Mouse (Mus musculus) ES-Bruce4 (cell line): ENCODE data around the gene Gm38431. TPM values are rescaled to one million over a fixed set of nuclear protein-coding genes. Genes with fewer than 3 reads are reported as not detected.

Experiments used
- H3K27ac ChIP-seq: 2 replicates; pipeline ENCODE4 v1.5.1; 2012; ENCODE audit warnings: low read length, inconsistent platforms; ENCODE audit not compliant: insufficient read depth
- H3K27me3 ChIP-seq: 2 replicates; pipeline ENCODE4 v1.6.1; 2012; ENCODE audit warnings: mild to moderate bottlenecking, low read length, inconsistent platforms; ENCODE audit not compliant: control insufficient read depth, poor library complexity, insufficient read depth, severe bottlenecking
- H3K36me3 ChIP-seq: 2 replicates; pipeline ENCODE4 v1.6.1; 2012; ENCODE audit warnings: inconsistent platforms, mild to moderate bottlenecking, low read length, moderate library complexity; ENCODE audit not compliant: control insufficient read depth, poor library complexity, insufficient read depth, severe bottlenecking
- H3K4me1 ChIP-seq: one replicate; pipeline ENCODE4 v1.8.1; 2011; ENCODE audit warnings: low read length; ENCODE audit not compliant: control insufficient read depth, insufficient read depth
- H3K4me3 ChIP-seq: 2 replicates; pipeline ENCODE4 v1.5.1; 2011; ENCODE audit warnings: low read depth, mild to moderate bottlenecking, low read length
- H3K9ac ChIP-seq: 2 replicates; pipeline ENCODE4 v1.6.1; 2012; ENCODE audit warnings: low read depth, mild to moderate bottlenecking, inconsistent platforms; ENCODE audit not compliant: poor library complexity, severe bottlenecking
- H3K9me3 ChIP-seq: replicated peaks from 2 replicates; pipeline ENCODE4 v1.6.1; 2012; ENCODE audit warnings: mild to moderate bottlenecking, low read length, inconsistent platforms; ENCODE audit not compliant: control insufficient read depth, poor library complexity, insufficient read depth, severe bottlenecking
- CTCF ChIP-seq: IDR thresholded peaks from one replicate; pipeline ENCODE4 v1.8.1; 2011; ENCODE audit warnings: low read depth, low read length
- EP300 ChIP-seq: IDR thresholded peaks from 2 replicates; pipeline ENCODE4 v1.6.1; 2011; ENCODE audit warnings: low read depth, low read length; ENCODE audit not compliant: insufficient read depth
- POLR2A ChIP-seq: IDR thresholded peaks from one replicate; pipeline ENCODE4 v1.8.1; 2011; ENCODE audit warnings: low read length; ENCODE audit not compliant: insufficient read depth
- polyA plus RNA-seq: library from polyadenylated mRNA; stranded (reverse); fragments of >200 nt; gene quantifications from 2 replicates; pipeline ENCODE4 v1.2.4, GENCODE M21; 2011; ENCODE audit warnings: low read depth; ENCODE audit not compliant: missing spikeins, insufficient read depth, insufficient read length

The Gm38431 gene
- polyA plus RNA-seq, 1 experiment: 4.7 TPM

DNA sequence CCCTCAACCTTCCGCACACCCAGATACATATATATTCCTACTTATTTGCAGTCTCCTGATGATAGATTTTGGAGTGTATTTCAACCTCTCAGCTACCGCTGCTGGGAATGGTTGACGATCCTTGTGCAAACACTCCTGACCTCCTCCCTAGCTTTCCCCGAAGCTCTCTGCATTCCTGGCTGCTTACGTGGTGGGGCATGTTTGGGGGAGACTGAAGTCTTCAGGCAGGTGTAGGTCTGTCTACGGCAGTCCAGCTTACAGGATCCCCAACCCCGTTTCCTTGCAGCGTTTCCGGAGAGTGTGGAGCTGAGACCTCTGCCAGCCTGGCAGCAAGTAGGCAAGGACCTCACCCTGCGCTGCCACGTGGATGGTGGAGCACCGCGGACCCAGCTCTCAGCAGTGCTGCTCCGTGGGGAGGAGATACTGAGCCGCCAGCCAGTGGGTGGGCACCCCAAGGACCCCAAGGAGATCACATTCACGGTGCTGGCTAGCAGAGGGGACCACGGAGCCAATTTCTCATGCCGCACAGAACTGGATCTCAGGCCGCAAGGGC is 66.5 kb downstream of the Gm38431 start:
- no peaks in the 10 kb centered on the region for H3K27me3 ChIP-seq

DNA sequence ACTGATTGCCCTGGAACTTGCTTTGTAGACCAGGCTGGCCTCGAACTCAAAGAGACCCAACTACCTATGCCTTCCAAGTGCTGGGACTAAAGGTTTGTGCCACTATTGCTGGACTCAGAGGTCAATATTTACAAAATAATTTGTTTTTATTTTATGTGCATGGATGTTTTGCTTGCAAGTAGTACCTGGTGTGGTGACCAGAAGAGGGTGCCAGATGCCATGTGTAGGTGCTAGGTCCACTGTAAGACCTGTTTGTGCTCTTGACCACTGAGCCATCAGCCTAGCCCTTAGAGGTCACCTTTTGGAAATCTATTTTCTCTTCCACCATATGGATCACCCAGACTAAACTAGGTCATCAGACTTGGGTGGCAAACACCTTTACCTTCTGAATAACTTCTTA is 69.1 kb downstream of the Gm38431 start:
- H3K9ac ChIP-seq: no peak overlapping the region
- no peak overlapping the region for H3K27ac ChIP-seq
- H3K9me3 ChIP-seq: no peaks in the 10 kb centered on the region
- H3K36me3 ChIP-seq: peaks cover 19% of the 10 kb centered on the region
- no peak overlapping the region for H3K4me3 ChIP-seq
- H3K4me1 ChIP-seq: peaks cover 9% of the 10 kb centered on the region
- TF ChIP-seq EP300: no peak
- no peak for TF ChIP-seq POLR2A
- no peak for TF ChIP-seq CTCF
- H3K27me3 ChIP-seq: no peaks in the 10 kb centered on the region

More for the DNA sequence above, 66.5 kb downstream of the Gm38431 start:
- Histone ChIP-seq H3K27ac (no peak overlapping the region), H3K4me1 (peaks cover 9% of the 10 kb centered on the region), H3K9me3 (no peaks in the 10 kb centered on the region), H3K36me3 (peaks cover 9% of the 10 kb centered on the region), H3K4me3 (no peak overlapping the region), H3K9ac (no peak overlapping the region)
- no peak for TF ChIP-seq POLR2A
- TF ChIP-seq EP300: no peak
- no peak for TF ChIP-seq CTCF

DNA sequence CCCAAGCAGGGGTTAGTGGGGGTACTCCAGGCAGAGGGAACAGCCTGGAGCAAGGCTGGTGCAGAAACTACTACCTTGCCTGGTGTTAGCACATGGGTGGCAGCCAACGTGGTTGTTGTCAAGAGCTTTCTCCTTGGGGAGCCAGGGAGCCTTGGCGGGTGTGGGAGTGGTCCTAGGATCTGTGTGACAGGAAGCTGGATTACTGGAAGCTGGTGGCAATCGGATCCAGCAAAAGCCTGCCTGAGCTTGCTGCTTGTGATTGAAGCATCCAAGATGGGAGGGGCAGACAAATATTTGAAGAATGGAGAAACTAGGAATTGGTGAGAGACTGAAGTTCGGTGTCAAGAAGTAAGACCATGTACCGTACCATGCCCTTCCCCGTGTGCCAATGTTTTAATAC is 69.5 kb downstream of the Gm38431 start:
- no peak overlapping the region for H3K27ac ChIP-seq

DNA sequence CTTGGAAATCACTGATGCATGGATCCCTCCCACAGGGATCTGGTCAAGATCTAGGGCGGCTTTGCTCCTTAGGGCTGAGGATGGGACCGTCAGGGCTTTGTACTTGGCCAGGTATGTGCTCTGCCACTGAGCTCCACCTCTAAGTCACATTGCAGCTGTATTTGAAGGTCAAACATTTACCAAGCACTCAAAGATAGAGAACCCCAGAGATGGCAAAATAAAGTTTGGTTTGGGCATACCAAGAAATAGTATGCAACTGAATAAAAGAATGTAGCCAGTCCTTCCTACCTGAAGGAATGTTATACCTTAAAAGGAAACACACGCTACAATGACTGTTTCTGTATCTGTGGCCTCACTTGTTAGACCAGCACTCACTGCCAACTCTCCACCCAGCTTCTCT is 70.4 kb downstream of the Gm38431 start:
- H3K36me3 ChIP-seq: peaks cover 19% of the 10 kb centered on the region
- H3K27ac ChIP-seq: no peak overlapping the region
- no peaks in the 10 kb centered on the region for H3K27me3 ChIP-seq
- peaks cover 6% of the 10 kb centered on the region for H3K4me1 ChIP-seq
- no peaks in the 10 kb centered on the region for H3K9me3 ChIP-seq
- TF ChIP-seq CTCF (no peak), POLR2A (no peak), EP300 (no peak)
- no peak overlapping the region for H3K9ac ChIP-seq
- no peak overlapping the region for H3K4me3 ChIP-seq

More for the DNA sequence above, 69.5 kb downstream of the Gm38431 start:
- Histone ChIP-seq H3K4me3 (no peak overlapping the region), H3K36me3 (peaks cover 19% of the 10 kb centered on the region), H3K9me3 (no peaks in the 10 kb centered on the region), H3K9ac (no peak overlapping the region), H3K4me1 (peaks cover 9% of the 10 kb centered on the region), H3K27me3 (no peaks in the 10 kb centered on the region)
- no peak for TF ChIP-seq CTCF
- no peak for TF ChIP-seq EP300
- no peak for TF ChIP-seq POLR2A

DNA sequence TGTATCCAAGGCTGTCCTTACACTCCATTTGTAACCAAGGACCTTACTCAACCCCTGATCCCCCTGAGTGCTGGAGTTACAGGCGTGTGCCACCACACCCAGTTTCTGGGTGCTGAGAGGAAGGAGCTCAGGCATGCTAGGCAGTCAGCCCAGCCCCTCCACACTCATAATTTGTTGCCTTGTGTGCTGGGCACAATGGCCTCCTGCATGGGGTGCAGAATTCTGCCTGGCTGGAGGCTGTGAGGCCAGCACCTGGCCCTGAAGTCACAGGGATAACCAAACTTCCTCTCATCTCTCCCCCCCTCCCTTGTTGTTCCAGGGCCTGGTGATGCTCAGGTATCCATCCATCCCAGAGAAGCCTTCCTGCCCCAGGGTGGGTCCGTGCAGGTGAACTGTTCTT is 73.2 kb downstream of the Gm38431 start:
- Histone ChIP-seq H3K27me3 (no peaks in the 10 kb centered on the region), H3K36me3 (peaks cover 16% of the 10 kb centered on the region), H3K9ac (no peak overlapping the region), H3K4me3 (no peak overlapping the region), H3K27ac (no peak overlapping the region), H3K9me3 (no peaks in the 10 kb centered on the region), H3K4me1 (peaks cover 3% of the 10 kb centered on the region)
- TF ChIP-seq POLR2A: no peak
- TF ChIP-seq EP300: no peak
- TF ChIP-seq CTCF: no peak

Other genes starting within 250 kb of the Gm38431 start
- 20.5 and 23.9 TPM in 2 replicates for gene A230050P20Rik, start 223.4 kb downstream of the Gm38431 start, polyA plus RNA-seq
- gene Angptl6, start 212.3 kb downstream of the Gm38431 start, polyA plus RNA-seq: 1.3 and 2.0 TPM in 2 replicates
- 76.9 and 81.2 TPM in 2 replicates for gene Ppan, start 203.8 kb downstream of the Gm38431 start, polyA plus RNA-seq
- 206 and 216 TPM in 2 replicates for gene Eif3g, start 193.4 kb downstream of the Gm38431 start, polyA plus RNA-seq
- gene Dnmt1, start 132.1 kb downstream of the Gm38431 start, polyA plus RNA-seq: 115 and 120 TPM in 2 replicates
- gene S1pr2, start 115.2 kb downstream of the Gm38431 start, polyA plus RNA-seq: 14.1 and 19.9 TPM in 2 replicates
- gene Mrpl4, start 89.3 kb downstream of the Gm38431 start, polyA plus RNA-seq: 45.1 and 50.9 TPM in 2 replicates
- 24.9 and 25.7 TPM in 2 replicates for gene Icam1, start 76.0 kb downstream of the Gm38431 start, polyA plus RNA-seq
- gene Icam4, start 62.6 kb downstream of the Gm38431 start, polyA plus RNA-seq: 1.3 TPM in 1 of 2 replicates, not detected in the other
- 0.94 and 1.3 TPM in 2 replicates for gene Icam5, start 59.9 kb downstream of the Gm38431 start, polyA plus RNA-seq
- 2.5 TPM in 1 of 2 replicates, not detected in the other for gene Zglp1, start 24.9 kb downstream of the Gm38431 start, polyA plus RNA-seq
- 1.0 and 1.4 TPM in 2 replicates for gene Gm49373, start 18.9 kb downstream of the Gm38431 start, polyA plus RNA-seq
- gene Fdx1l, start 18.4 kb downstream of the Gm38431 start, polyA plus RNA-seq: 25.9 and 38.8 TPM in 2 replicates
- 60.7 and 61.9 TPM in 2 replicates for gene Raver1, start within 50 bp of the Gm38431 start, polyA plus RNA-seq
- 15.5 and 17.8 TPM in 2 replicates for gene Tyk2, start 39.2 kb upstream of the Gm38431 start, polyA plus RNA-seq
- 164 and 171 TPM in 2 replicates for gene Cdc37, start 58.0 kb upstream of the Gm38431 start, polyA plus RNA-seq
- gene Pde4a, start 73.7 kb upstream of the Gm38431 start, polyA plus RNA-seq: 9.5 and 10.4 TPM in 2 replicates
- gene Keap1, start 147.4 kb upstream of the Gm38431 start, polyA plus RNA-seq: 19.5 and 19.6 TPM in 2 replicates
- 0.40 and 0.44 TPM in 2 replicates for gene S1pr5, start 156.4 kb upstream of the Gm38431 start, polyA plus RNA-seq
- gene Atg4d, start 173.3 kb upstream of the Gm38431 start, polyA plus RNA-seq: 18.8 and 22.3 TPM in 2 replicates
- 35.9 and 41.7 TPM in 2 replicates for gene Kri1, start 196.0 kb upstream of the Gm38431 start, polyA plus RNA-seq
- gene Cdkn2d, start 199.4 kb upstream of the Gm38431 start, polyA plus RNA-seq: 11.6 and 12.4 TPM in 2 replicates
- gene Ap1m2, start 220.3 kb upstream of the Gm38431 start, polyA plus RNA-seq: 83.3 and 87.8 TPM in 2 replicates
- 64.9 and 66.4 TPM in 2 replicates for gene Slc44a2, start 228.7 kb upstream of the Gm38431 start, polyA plus RNA-seq